Mouse (Mus musculus) cerebellum, postnatal 25 days (tissue): ENCODE measurements around the gene Lrrc36.

Source experiments
- DNase-seq, 2 experiments: peaks; one replicate each; pipeline ENCODE4 v3.0.0; 2021; ENCODE audit warnings: mixed read lengths in 2 of 2

Lrrc36 gene

GRCm38 (mm10) chr8:105488082-105488481, 74.7 kb downstream of the Lrrc36 start:
- DNase-seq: no peak

- DNase-seq: no peak
These were observed 75.9 kb downstream of the Lrrc36 start for GRCm38 (mm10) chr8:105489281-105489680.

DNA sequence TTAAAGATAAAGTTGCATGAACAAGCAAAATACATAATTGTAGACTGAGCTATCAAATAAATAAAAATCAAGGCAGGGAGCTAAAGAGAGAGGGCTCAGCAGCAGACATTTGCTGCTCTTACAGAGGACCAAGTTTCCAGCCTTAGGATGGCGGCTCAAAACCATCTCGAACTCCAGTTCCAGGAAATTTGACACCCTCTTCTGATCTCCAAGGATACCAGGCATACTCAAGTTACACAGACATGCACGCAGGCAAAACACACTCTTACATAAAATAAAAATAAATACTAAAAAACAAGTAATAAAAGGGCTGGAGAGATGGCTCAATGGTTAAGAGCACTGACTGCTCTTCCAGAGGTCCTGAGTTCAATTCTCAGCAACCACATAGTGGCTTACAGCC, 80.1 kb downstream of the Lrrc36 start:
- no peak for DNase-seq

- no peak for DNase-seq
These were observed 81.2 kb downstream of the Lrrc36 start for GRCm38 (mm10) chr8:105494566-105494965.

DNA sequence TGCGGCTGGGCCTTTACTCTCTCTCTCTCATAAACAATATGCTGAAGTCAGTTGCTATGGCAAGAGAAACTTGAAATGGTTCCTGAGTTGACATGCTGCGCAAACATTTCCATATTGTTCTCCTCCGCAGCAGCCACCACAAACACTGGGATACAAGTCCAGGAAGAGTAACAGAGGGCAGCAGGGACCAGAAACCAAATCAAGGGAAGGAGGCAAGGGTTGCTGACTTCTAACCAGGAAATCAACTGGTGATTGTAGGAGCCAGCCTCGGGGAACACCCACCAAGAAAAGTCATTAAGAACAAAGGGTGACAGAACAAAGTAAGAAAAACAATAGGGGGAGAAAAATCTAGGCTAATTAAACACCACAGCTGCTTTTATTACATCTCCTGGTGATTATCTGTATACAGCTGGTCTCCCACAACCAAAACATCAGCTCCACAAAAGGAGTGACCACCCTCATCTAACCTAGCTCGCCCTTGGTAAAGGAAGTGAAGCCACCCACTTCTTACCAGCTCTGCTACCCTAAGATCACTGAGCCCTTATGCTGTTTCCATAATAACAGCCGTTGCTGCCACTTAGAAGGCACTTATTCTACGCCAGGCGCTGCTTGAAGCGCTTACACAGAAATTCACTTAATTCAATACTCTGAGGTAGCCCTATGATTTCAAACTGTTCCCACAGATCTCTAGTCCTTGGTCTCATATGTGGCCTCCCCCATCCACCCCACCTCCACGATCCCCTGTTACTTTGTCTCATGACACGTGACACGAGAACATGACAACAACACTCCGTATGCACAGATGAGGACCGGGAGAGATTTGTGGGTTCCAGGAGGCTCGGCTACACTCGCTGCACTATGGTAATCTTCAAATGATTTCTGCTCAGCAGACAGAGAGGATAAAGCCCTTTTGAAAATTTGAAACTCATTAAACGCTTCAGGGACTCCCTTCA, 82.3 kb downstream of the Lrrc36 start:
- no peak for DNase-seq

- peak; percentile 96 to 98 for DNase-seq
These were observed 83.2 kb downstream of the Lrrc36 start, which contains the start of gene Zdhhc1 for GRCm38 (mm10) chr8:105496439-105497180. Gene Zdhhc1, minus strand, starts transcription at chr8:105496902.

DNA sequence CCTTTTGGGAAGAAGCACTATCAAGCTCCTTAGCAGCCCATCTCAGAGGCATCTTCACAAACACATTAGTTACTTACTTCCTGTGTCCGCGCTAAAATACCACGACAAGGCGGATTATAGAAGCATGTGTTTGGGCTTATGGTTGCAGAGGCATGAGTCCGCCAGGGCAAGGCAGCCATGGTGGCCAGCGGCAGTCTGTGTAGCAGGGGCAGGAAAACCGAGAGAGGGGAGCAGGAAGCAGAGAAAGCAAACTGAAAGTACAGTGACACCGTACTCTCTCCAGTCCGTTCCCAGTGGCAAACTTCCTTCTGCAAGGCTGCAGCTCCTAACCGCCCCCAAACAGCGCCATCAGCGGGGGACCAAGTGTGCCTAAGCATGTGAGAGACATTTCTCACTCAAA, 86.4 kb downstream of the Lrrc36 start:
- no peak for DNase-seq

GRCm38 (mm10) chr8:105504617-105505016, 91.2 kb downstream of the Lrrc36 start:
- DNase-seq: no peak

DNA sequence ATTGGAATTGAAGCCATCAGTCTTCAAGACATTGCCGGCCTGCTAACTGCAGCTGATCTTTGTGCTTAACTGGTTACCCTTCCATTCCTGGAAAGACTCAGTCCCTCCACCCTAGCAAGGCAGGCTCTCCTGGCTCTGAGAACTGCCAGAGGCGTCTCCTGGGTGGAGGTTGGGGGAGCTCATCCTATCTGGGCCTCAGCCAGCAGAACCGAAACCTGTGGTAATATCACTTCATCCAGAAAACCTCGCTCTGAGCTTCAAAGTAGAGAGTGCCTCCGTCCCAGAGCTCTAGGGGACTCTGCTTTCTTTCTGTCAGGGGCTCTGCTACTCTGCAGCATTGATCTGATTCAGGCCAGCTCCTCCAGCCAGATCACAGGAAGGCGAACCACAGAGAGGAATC, 93.6 kb downstream of the Lrrc36 start:
- DNase-seq: no peak

DNA sequence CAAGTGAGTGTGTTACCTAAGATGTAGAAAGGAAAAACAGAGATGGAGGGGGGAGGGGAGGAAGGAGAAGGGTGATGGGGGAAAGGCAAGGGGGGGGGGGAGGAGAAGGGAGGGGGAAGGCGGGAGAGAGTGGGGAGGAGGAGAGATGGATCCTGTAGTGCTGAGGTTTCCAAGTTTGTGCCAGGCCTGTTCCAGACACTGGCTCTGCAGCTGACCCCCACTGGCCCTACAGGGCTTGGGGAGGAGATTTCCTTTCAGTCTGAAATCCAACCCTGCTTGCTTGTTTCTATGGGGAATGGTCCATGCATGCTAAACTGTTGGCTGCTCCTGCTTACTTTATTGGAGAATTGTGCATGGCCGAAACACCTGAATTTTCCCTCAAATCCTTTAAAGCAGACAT, 95.4 kb downstream of the Lrrc36 start:
- no peak for DNase-seq

GRCm38 (mm10) chr8:105509997-105510735, 96.8 kb downstream of the Lrrc36 start:
- no peak for DNase-seq
